8 mouse cellular contexts compared by ENCODE assay signal in genomic region chr2:90679061-90679810, GRCm38 (mm10). TPM values are rescaled to one million over a fixed set of nuclear protein-coding genes. Genes with fewer than 3 reads are reported as not detected.
DNase-seq lines count a peak whose midpoint lies in the region; ATAC-seq and TF ChIP-seq lines count a peak whose summit lies in the region.

No protein-coding gene starts in this region.

- ATAC-seq in heart, embryonic 15.5 days (replicated peaks; ENCODE audit: insufficient number of reproducible peaks, insufficient read depth, low FRiP score, low read depth) = peak; percentile 93
- peak; percentile 97 for ATAC-seq in liver, embryonic 14.5 days (ENCODE audit: insufficient read depth)
- ATAC-seq in neural tube, embryonic 11.5 days (ENCODE audit: insufficient read depth, low FRiP score, low TSS enrichment) = peak; percentile 98
- peak; percentile 97 for ATAC-seq in stomach, postnatal 0 days (ENCODE audit: low FRiP score, low TSS enrichment)

- peak; percentile 88 to 93 for DNase-seq in CD8-positive naive resting alpha-beta T cell, adult 2 months (ENCODE audit: low read depth in 2 of 2, low spot score in 2 of 2)
- DNase-seq in c-Kit-positive CD71-negative TER-119-negative erythroid progenitor cells, embryonic 14.5 days (ENCODE audit: low read depth) = peak; percentile 92
- peak; percentile 98 for DNase-seq in forebrain, embryonic 10.5 days (ENCODE audit: extremely low spot score, low spot score)
- DNase-seq in kidney, postnatal 25 days = peak; percentile 94 to 95
- DNase-seq in liver, embryonic 14.5 days (ENCODE audit: low read depth in 3 of 3, low spot score in 3 of 3) = peak; percentile 84 to 91 (median 86)
- DNase-seq in neural tube, embryonic 11.5 days (ENCODE audit: low spot score) = peak; percentile 97
- DNase-seq in stomach, postnatal 0 days (ENCODE audit: low spot score) = peak; percentile 95

- peak overlapping the region; percentile 93 for H3K4me2 ChIP-seq in heart, embryonic 15.5 days
- peak overlapping the region; percentile 73 for H3K4me2 ChIP-seq in liver, embryonic 14.5 days (ENCODE audit: low read depth)
- peak overlapping the region; percentile 71 for H3K4me2 ChIP-seq in neural tube, embryonic 11.5 days (ENCODE audit: low read depth)
- peak overlapping the region; percentile 88 for H3K4me2 ChIP-seq in stomach, postnatal 0 days (replicated peaks; ENCODE audit: low read depth)

- peak overlapping the region; percentile 77 for H3K4me3 ChIP-seq in forebrain, embryonic 10.5 days
- H3K4me3 ChIP-seq in heart, embryonic 15.5 days = peak overlapping the region; percentile 68
- H3K4me3 ChIP-seq in liver, embryonic 14.5 days (ENCODE audit: insufficient read depth in 1 of 2, low read depth in 2 of 2, low read length in 2 of 2) = peak overlapping the region; percentile 94 to 98
- H3K4me3 ChIP-seq in neural tube, embryonic 11.5 days (ENCODE audit: low read depth, low read length) = peak overlapping the region; percentile 89
- H3K4me3 ChIP-seq in stomach, postnatal 0 days (ENCODE audit: low read depth, low read length) = peak overlapping the region; percentile 79

- H3K9me3 ChIP-seq in forebrain, embryonic 10.5 days = no peaks in the 10 kb centered on the region
- no peaks in the 10 kb centered on the region for H3K9me3 ChIP-seq in heart, embryonic 15.5 days (replicated peaks)
- H3K9me3 ChIP-seq in liver, embryonic 14.5 days (ENCODE audit: control insufficient read depth, low read length) = no peaks in the 10 kb centered on the region
- H3K9me3 ChIP-seq in neural tube, embryonic 11.5 days (ENCODE audit: control insufficient read depth, low read length) = no peaks in the 10 kb centered on the region
- H3K9me3 ChIP-seq in stomach, postnatal 0 days (ENCODE audit: control insufficient read depth, low read length) = no peaks in the 10 kb centered on the region

- WGBS in forebrain, embryonic 10.5 days = under 1% methylated on average over 63 of the region's 63 CpGs
- WGBS in heart, embryonic 15.5 days = under 1% methylated on average over 61 of the region's 63 CpGs
- WGBS in liver, embryonic 14.5 days (ENCODE audit: insufficient replicate concordance) = under 1% methylated on average over 63 of the region's 63 CpGs
- WGBS in neural tube, embryonic 11.5 days = under 1% methylated on average over 63 of the region's 63 CpGs
- WGBS in stomach, postnatal 0 days = under 1% methylated on average over 62 of the region's 63 CpGs

- H3K36me3 ChIP-seq in forebrain, embryonic 10.5 days (replicated peaks) = peaks cover 39% of the 10 kb centered on the region
- H3K36me3 ChIP-seq in heart, embryonic 15.5 days = peaks cover 18% of the 10 kb centered on the region; the same call in 1 of the 2 replicates
- H3K36me3 ChIP-seq in liver, embryonic 14.5 days (replicated peaks; ENCODE audit: control insufficient read depth, insufficient read depth, low read depth) = peaks cover 27% of the 10 kb centered on the region
- H3K36me3 ChIP-seq in neural tube, embryonic 11.5 days (ENCODE audit: control insufficient read depth, insufficient read depth, low read length) = peaks cover 2% of the 10 kb centered on the region; the same call in 1 of the 2 replicates
- H3K36me3 ChIP-seq in stomach, postnatal 0 days (ENCODE audit: control insufficient read depth, insufficient read depth, low read length) = 0 out of 2 replicates have a peak, but pooled peaks cover 3% of the 10 kb centered on the region

- TF ChIP-seq EP300 in liver, embryonic 14.5 days (IDR thresholded peaks at IDR 0.05; ENCODE audit: low read depth) = no peak
- peak; percentile 26 for TF ChIP-seq EP300 in stomach, postnatal 0 days (optimal IDR thresholded peaks at IDR 0.05)

- H3K9ac ChIP-seq in heart, embryonic 15.5 days = peak overlapping the region; percentile 78
- H3K9ac ChIP-seq in liver, embryonic 14.5 days (replicated peaks) = peak overlapping the region; percentile 94
- H3K9ac ChIP-seq in neural tube, embryonic 11.5 days (ENCODE audit: low read length) = peak overlapping the region; percentile 82
- peak overlapping the region; percentile 78 for H3K9ac ChIP-seq in stomach, postnatal 0 days (ENCODE audit: low read length)

- H3K27me3 ChIP-seq in forebrain, embryonic 10.5 days (ENCODE audit: poor library complexity, severe bottlenecking) = no peaks in the 10 kb centered on the region
- H3K27me3 ChIP-seq in heart, embryonic 15.5 days = no peaks in the 10 kb centered on the region
- H3K27me3 ChIP-seq in liver, embryonic 14.5 days (ENCODE audit: control insufficient read depth, insufficient read depth, low read length) = no peaks in the 10 kb centered on the region
- H3K27me3 ChIP-seq in neural tube, embryonic 11.5 days (ENCODE audit: control insufficient read depth, insufficient read depth, low read length) = no peaks in the 10 kb centered on the region
- no peaks in the 10 kb centered on the region for H3K27me3 ChIP-seq in stomach, postnatal 0 days (ENCODE audit: control insufficient read depth, insufficient read depth, low read length)

- peak; percentile 29; the same call in 1 of the 2 replicates for TF ChIP-seq CTCF in liver, embryonic 14.5 days (IDR thresholded peaks at IDR 0.05; ENCODE audit: low read depth)
- 0 out of 2 replicates have a peak, but pooled peaks have one; percentile 6 for TF ChIP-seq CTCF in stomach, postnatal 0 days (IDR thresholded peaks at IDR 0.05; ENCODE audit: low read depth)

- H3K27ac ChIP-seq in forebrain, embryonic 10.5 days = peak overlapping the region; percentile 92
- peak overlapping the region; percentile 96 for H3K27ac ChIP-seq in heart, embryonic 15.5 days
- H3K27ac ChIP-seq in liver, embryonic 14.5 days = peak overlapping the region; percentile 84
- H3K27ac ChIP-seq in neural tube, embryonic 11.5 days (ENCODE audit: low read depth, low read length) = peak overlapping the region; percentile 81
- peak overlapping the region; percentile 94 for H3K27ac ChIP-seq in stomach, postnatal 0 days (replicated peaks)

- H3K4me1 ChIP-seq in forebrain, embryonic 10.5 days = peaks cover 13% of the 10 kb centered on the region
- peaks cover 13% of the 10 kb centered on the region for H3K4me1 ChIP-seq in heart, embryonic 15.5 days (replicated peaks)
- peaks cover 3 to 6% of the 10 kb centered on the region in 2 experiments for H3K4me1 ChIP-seq in liver, embryonic 14.5 days (replicated peaks; ENCODE audit: control insufficient read depth in 2 of 2, insufficient read depth in 2 of 2, low read length in 1 of 2)
- H3K4me1 ChIP-seq in neural tube, embryonic 11.5 days (ENCODE audit: control insufficient read depth, insufficient read depth, low read length) = peaks cover 5% of the 10 kb centered on the region; the same call in 1 of the 2 replicates
- no peaks in the 10 kb centered on the region for H3K4me1 ChIP-seq in stomach, postnatal 0 days (replicated peaks; ENCODE audit: control insufficient read depth, insufficient read depth)

RNA-seq across cellular contexts. Expression of gene Nup160, which starts 2.2 kb away (rescaled TPM):
- polyA plus RNA-seq in forebrain, embryonic 10.5 days (2016; fragmentation: Nextera tagmentation; extraction: Ambion mirVana) = 64.7 and 75.7 TPM in 2 replicates
- polyA plus RNA-seq in heart, embryonic 15.5 days (2015; fragmentation: Nextera tagmentation; extraction: Ambion mirVana) = 16.2 and 24.8 TPM in 2 replicates
- polyA plus RNA-seq in liver, embryonic 14.5 days (2012; rRNA removed) = 18.0 and 19.9 TPM in 2 replicates
- polyA plus RNA-seq in liver, embryonic 14.5 days (2014; fragmentation: Nextera tagmentation; extraction: Ambion mirVana) = 32.4 and 37.7 TPM in 2 replicates
- 61.0 and 64.0 TPM in 2 replicates for polyA plus RNA-seq in neural tube, embryonic 11.5 days (2014; fragmentation: Nextera tagmentation; extraction: Ambion mirVana)
- polyA plus RNA-seq in stomach, postnatal 0 days (2015; fragmentation: Nextera tagmentation; extraction: Ambion mirVana) = 8.1 and 8.4 TPM in 2 replicates

Comparison
In these comparisons a context has a peak if more than half of its experiments do, and no peak if none do; other contexts are left out.
1. Peak in every context shown above with its lines: DNase-seq, ATAC-seq, H3K4me3 ChIP-seq and H3K27ac ChIP-seq.